Mouse (Mus musculus) stomach, embryonic 14.5 days (tissue): ENCODE data around the gene Bpifc. TPM values are rescaled to one million over a fixed set of nuclear protein-coding genes. Genes with fewer than 3 reads are reported as not detected.
"Not testable (repeated sequence)": the region's sequence is repeated elsewhere in the genome, so short reads cannot be mapped to it uniquely, and the experiment has no call there.

Experiments
- ATAC-seq: fragments of 200-750 bp; cut with Nextera tagmentation; 2 replicates; pipeline ENCODE4 v1.8.0; 2017; ENCODE audit warnings: low read depth, moderate TSS enrichment; ENCODE audit not compliant: insufficient number of reproducible peaks, insufficient read depth, low FRiP score
- H3K27ac ChIP-seq: fragments of 300-500 bp; sonication (generic); 2 replicates; pipeline ENCODE4 v1.5.1; 2014; ENCODE audit warnings: mild to moderate bottlenecking, low read length, moderate library complexity, mixed read lengths
- H3K27me3 ChIP-seq: fragments of 300-500 bp; sonication (generic); 2 replicates; pipeline ENCODE4 v1.6.1; 2014; ENCODE audit warnings: low read length, control low read depth, mixed read lengths; ENCODE audit not compliant: control insufficient read depth, insufficient read depth
- H3K36me3 ChIP-seq: fragments of 300-500 bp; sonication (generic); 2 replicates; pipeline ENCODE4 v1.6.1; 2014; ENCODE audit warnings: mild to moderate bottlenecking, control low read depth, low read length, moderate library complexity, mixed read lengths; ENCODE audit not compliant: control insufficient read depth, insufficient read depth
- H3K4me1 ChIP-seq: fragments of 300-500 bp; sonication (generic); 2 replicates; pipeline ENCODE4 v1.6.1; 2014; ENCODE audit warnings: low read length, control low read depth, mixed read lengths; ENCODE audit not compliant: control insufficient read depth, insufficient read depth
- H3K4me2 ChIP-seq: fragments of 300-500 bp; sonication (generic); replicated peaks from 2 replicates; pipeline ENCODE4 v1.6.1; 2014; ENCODE audit warnings: low read depth, low read length, control low read depth
- H3K4me3 ChIP-seq: fragments of 300-500 bp; sonication (generic); 2 replicates; pipeline ENCODE4 v1.5.1; 2014; ENCODE audit warnings: low read depth, low read length, control low read depth
- H3K9ac ChIP-seq: fragments of 300-500 bp; sonication (generic); replicated peaks from 2 replicates; pipeline ENCODE4 v1.6.1; 2014; ENCODE audit warnings: low read depth, mild to moderate bottlenecking, control low read depth, low read length, moderate library complexity, mixed read lengths
- H3K9me3 ChIP-seq: fragments of 300-500 bp; sonication (generic); 2 replicates; pipeline ENCODE4 v1.6.1; 2016; ENCODE audit warnings: low read depth, low read length, control low read depth; ENCODE audit not compliant: control insufficient read depth
- WGBS: fragments of 180-500 bp; shearing (Covaris S2); extraction: QIAGEN DNeasy Blood & Tissue Kit; methylation state at CpG from one replicate; pipeline ENCODE4 v1.1.7; 2014; 5-methylcytosine and 5-hydroxymethylcytosine counted together
- polyA plus RNA-seq: library from polyadenylated mRNA; unstranded; fragments of >200 nt; fragmentation: Nextera tagmentation; extraction: Ambion mirVana; gene quantifications from 2 replicates; pipeline ENCODE4 v1.2.1, GENCODE M21; 2014

The Bpifc gene
- polyA plus RNA-seq, 1 experiment from 2014 or later = 0.23 TPM

DNA sequence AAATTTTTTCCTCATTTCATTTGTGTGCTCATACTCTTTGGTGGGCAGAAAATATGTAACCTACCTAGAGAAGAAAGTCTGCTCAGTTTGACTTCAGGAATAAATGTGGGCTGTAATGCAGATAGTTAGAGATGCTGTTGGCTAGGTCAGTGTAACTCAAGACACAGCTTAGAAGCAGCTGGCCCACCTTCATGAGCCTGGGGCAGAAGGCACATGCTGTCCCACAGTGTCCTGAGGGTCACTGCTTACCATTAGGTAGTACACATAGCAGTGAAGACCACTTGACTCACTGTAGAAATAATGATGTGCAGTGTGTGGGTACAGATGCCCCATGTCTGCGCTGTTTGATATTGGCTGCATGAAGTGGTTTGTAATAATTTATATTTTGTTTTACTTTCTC is 34.7 kb upstream of the Bpifc start:
- Histone ChIP-seq H3K9me3 (no peaks in the 10 kb centered on the region), H3K4me1 (no peaks in the 10 kb centered on the region), H3K4me2 (no peak overlapping the region), H3K27me3 (no peaks in the 10 kb centered on the region), H3K9ac (no peak overlapping the region), H3K4me3 (no peak overlapping the region), H3K36me3 (peaks cover 12% of the 10 kb centered on the region; the same call in 1 of the 2 replicates), H3K27ac (no peak overlapping the region)
- 89% methylated on average over 1 of the region's 1 CpGs for WGBS
- no peak for ATAC-seq

DNA sequence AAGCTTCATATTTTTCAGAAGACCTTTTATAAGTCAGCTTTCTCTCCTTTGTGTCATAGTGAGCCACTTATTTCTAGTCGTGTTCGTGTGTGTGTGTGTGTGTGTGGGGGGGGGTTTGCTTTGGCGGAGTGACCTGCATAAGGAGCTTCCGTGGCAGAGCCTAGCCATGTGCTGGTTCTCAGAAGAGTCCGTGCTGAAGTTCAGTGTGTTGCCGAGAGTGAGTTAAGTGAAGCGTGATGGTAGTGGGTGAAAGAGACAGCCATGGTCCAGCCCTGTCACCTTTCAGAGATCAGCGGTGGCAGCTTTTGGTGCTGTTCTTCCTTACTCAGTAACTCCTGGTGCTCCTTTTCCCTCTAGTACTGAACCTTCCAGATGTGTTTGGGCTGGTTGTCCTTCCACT is 32.4 kb upstream of the Bpifc start:
- ATAC-seq = no peak
- no peak overlapping the region for H3K27ac ChIP-seq
- H3K4me3 ChIP-seq = no peak overlapping the region
- H3K9me3 ChIP-seq = no peaks in the 10 kb centered on the region
- no peak overlapping the region for H3K9ac ChIP-seq
- 91% methylated on average over 8 of the region's 8 CpGs for WGBS
- no peaks in the 10 kb centered on the region for H3K27me3 ChIP-seq
- H3K4me1 ChIP-seq = no peaks in the 10 kb centered on the region
- H3K36me3 ChIP-seq = peaks cover 12% of the 10 kb centered on the region; the same call in 1 of the 2 replicates
- H3K4me2 ChIP-seq = no peak overlapping the region

DNA sequence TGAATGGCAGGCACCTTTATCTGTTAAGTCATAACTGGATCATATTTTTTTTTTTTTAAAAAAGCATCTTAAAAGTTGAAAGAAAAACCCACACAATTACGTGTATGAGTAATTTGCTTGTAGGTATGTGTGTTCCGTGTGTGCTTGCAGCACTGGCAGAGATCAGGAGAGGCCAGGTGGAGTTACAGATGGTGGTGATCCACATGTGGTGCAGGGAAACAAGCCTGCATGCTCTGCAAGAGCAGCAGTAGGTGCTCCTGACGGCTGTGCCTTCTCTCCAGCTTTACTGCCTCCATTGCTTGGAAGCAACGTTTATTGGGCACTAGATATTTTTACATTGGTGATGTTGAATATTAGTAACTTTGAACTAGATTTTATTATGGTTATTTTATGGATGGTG is 32.0 kb upstream of the Bpifc start:
- no peaks in the 10 kb centered on the region for H3K4me1 ChIP-seq

DNA sequence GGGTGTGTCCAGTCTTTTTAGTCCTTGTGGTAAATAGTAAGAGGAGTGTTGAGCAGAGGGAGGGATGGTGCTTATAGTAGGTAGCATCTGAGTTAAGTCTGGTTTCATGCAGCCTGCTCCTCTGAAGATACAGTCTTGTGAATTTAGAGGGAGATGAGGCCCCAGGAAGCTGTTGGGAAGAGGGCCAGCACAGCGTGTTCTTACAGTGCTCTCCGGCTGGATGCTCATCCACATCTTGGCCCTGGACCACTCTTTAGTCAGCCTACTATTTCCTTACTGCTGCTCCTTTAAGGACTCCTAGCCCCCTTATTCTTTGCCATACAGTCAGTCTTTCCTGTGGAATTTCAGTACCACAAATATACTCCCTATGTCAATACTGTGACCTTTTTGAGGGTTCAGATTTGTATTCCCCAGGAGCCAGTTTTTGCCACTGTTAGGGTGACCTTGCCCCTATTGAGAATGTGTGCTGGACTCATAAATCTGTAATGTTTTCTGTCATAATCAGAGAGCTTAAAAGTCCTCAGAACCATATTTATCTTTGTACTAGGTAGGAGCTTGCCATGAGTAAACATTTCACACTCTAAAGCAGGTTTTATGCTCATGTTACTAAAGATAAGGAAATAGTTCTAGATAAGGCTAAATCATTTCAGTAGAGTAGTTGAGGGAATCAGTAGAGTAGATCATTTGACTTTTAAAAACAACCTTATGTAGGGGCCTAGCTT is 22.5 kb upstream of the Bpifc start:
- H3K4me2 ChIP-seq = no peak overlapping the region
- no peaks in the 10 kb centered on the region for H3K27me3 ChIP-seq
- peak; percentile 82 for ATAC-seq
- no peak overlapping the region for H3K27ac ChIP-seq
- H3K36me3 ChIP-seq = peaks cover 3% of the 10 kb centered on the region; the same call in 1 of the 2 replicates
- 85% methylated on average over 2 of the region's 2 CpGs for WGBS
- peaks cover 3% of the 10 kb centered on the region; the same call in 1 of the 2 replicates for H3K4me1 ChIP-seq
- no peak overlapping the region for H3K4me3 ChIP-seq
- no peaks in the 10 kb centered on the region for H3K9me3 ChIP-seq
- no peak overlapping the region for H3K9ac ChIP-seq

More for the DNA sequence above, 32.0 kb upstream of the Bpifc start:
- H3K27ac ChIP-seq = no peak overlapping the region
- no peak overlapping the region for H3K9ac ChIP-seq
- WGBS = 86% methylated on average over 4 of the region's 4 CpGs
- no peaks in the 10 kb centered on the region for H3K27me3 ChIP-seq
- ATAC-seq = no peak
- peaks cover 12% of the 10 kb centered on the region; the same call in 1 of the 2 replicates for H3K36me3 ChIP-seq
- no peak overlapping the region for H3K4me2 ChIP-seq
- no peak overlapping the region for H3K4me3 ChIP-seq
- no peaks in the 10 kb centered on the region for H3K9me3 ChIP-seq

DNA sequence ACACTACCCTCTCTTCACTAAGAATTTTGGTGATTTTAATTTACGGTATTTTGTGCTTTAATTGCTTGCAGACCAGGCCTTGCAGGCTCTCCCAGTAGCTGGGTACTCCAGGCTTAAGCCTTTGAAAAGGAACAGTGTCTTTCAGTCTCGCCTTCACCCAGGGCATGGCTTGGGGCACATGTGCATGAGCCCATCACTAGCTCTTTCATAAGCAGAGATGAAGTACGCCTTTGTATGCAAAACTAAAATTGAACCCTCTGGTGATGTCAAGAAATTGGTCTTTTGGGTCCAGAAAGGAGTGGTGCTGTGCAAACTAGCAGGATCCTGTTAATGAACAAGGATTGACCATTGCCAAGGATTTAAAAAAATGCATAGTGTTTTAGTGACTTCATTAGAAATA is 20.8 kb upstream of the Bpifc start:
- Histone ChIP-seq H3K27ac (no peak overlapping the region), H3K4me3 (no peak overlapping the region), H3K9ac (no peak overlapping the region), H3K4me2 (no peak overlapping the region), H3K27me3 (no peaks in the 10 kb centered on the region), H3K4me1 (peaks cover 3% of the 10 kb centered on the region; the same call in 1 of the 2 replicates), H3K9me3 (no peaks in the 10 kb centered on the region), H3K36me3 (peaks cover 3% of the 10 kb centered on the region; the same call in 1 of the 2 replicates)
- WGBS = 82% methylated on average over 3 of the region's 3 CpGs
- ATAC-seq = no peak

DNA sequence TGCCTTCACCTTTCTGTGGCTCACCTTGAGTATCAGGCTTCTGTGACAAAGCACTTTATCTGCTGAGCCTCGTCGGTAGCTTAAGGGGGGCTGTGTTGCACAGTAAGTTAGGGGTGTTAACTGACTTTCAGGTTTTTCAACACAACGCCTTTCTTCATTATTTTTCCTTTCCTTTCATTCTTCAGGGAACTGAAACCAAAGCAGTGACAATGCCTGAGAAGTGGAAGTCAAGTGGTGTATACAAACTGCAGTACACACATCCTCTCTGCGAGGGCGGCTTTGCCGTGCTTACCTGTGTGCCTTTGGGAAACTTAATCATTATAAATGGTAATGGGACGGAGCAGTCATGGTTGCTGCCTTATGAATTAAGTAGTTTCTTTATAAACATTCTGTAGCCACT is 19.0 kb upstream of the Bpifc start:
- no peak overlapping the region for H3K4me3 ChIP-seq
- 83% methylated on average over 7 of the region's 7 CpGs for WGBS
- H3K9ac ChIP-seq = no peak overlapping the region
- ATAC-seq = no peak
- H3K9me3 ChIP-seq = no peaks in the 10 kb centered on the region
- H3K27ac ChIP-seq = no peak overlapping the region
- no peaks in the 10 kb centered on the region for H3K27me3 ChIP-seq
- H3K36me3 ChIP-seq = no peaks in the 10 kb centered on the region; the same call in 1 of the 2 replicates
- no peak overlapping the region for H3K4me2 ChIP-seq
- H3K4me1 ChIP-seq = peaks cover 3% of the 10 kb centered on the region; the same call in 1 of the 2 replicates

DNA sequence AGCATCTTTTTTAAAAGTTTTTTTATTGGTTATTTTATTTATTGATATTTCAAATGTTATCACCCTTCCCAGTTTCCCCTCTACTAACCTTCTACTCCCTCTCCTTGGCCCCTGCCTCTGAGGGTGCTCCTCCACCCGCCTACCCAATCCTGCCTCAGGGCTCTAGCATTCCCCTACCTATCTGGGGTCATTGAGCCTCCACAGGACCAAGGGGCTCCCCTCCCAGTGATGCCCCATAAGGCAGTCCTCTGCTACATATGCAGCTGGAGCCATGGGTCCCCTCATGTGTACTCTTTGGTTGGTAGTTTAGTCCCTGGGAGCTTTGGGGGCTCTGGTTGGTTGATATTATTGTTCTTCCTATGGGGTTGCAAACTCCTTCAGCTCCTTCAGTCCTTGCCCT is 15.1 kb upstream of the Bpifc start:
- not testable (repeated sequence) for H3K27me3 ChIP-seq, H3K9me3 ChIP-seq, H3K4me3 ChIP-seq, H3K4me1 ChIP-seq, H3K27ac ChIP-seq, ATAC-seq, H3K9ac ChIP-seq, H3K36me3 ChIP-seq, H3K4me2 ChIP-seq
- 85% methylated on average over 1 of the region's 1 CpGs for WGBS

DNA sequence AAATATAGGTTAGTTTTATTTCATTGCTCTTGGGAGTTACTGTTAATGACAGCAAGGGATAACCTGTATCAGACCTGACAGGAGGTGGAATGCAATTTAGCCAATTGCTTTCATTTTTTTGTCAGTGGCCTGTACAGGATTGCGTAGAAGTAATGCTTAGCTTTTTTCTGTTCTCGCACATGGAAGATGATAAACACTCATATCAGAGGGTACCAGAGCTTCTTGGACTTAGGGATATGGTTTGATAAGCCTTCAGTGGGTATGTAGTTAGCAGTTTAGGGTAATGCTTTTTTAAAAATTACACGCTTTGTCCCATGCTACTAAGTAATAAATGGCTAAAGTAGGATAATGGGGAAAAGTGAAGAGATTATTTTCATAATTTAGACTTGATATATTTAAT is 14.7 kb upstream of the Bpifc start:
- H3K9ac ChIP-seq = no peak overlapping the region
- no peaks in the 10 kb centered on the region for H3K4me1 ChIP-seq
- H3K4me2 ChIP-seq = no peak overlapping the region
- no peak; the same call in 1 of the 2 replicates for ATAC-seq
- no peaks in the 10 kb centered on the region for H3K9me3 ChIP-seq
- H3K27ac ChIP-seq = no peak overlapping the region
- no peaks in the 10 kb centered on the region; the same call in 1 of the 2 replicates for H3K36me3 ChIP-seq
- 84% methylated on average over 3 of the region's 3 CpGs for WGBS
- no peaks in the 10 kb centered on the region for H3K27me3 ChIP-seq
- H3K4me3 ChIP-seq = no peak overlapping the region

DNA sequence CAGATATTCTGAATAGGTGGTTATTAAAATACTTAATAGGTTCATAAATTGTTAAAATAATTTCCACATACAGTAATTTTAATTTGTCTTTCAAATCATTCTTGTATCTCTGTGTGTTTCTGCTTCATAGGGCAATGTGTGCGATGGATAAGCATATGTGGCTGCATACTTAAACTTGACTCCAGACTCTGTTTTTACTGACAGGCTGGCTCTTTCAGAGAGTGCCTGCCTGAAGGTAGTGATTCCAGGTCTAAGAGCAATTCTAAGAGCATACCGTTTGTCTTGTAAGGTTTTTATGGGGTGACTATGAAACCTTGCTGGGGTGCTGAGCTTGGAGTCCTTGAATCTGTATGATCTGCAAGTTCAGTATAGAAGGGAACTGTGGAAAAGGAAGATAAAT is 14.2 kb upstream of the Bpifc start:
- ATAC-seq = no peak
- 89% methylated on average over 2 of the region's 2 CpGs for WGBS
- no peak overlapping the region for H3K9ac ChIP-seq
- H3K27me3 ChIP-seq = no peaks in the 10 kb centered on the region
- no peaks in the 10 kb centered on the region; the same call in 1 of the 2 replicates for H3K36me3 ChIP-seq
- no peak overlapping the region for H3K4me2 ChIP-seq
- H3K4me3 ChIP-seq = no peak overlapping the region
- no peak overlapping the region for H3K27ac ChIP-seq
- H3K4me1 ChIP-seq = no peaks in the 10 kb centered on the region
- no peaks in the 10 kb centered on the region for H3K9me3 ChIP-seq
